Mouse (Mus musculus) testis, adult 2 months (tissue): ENCODE results near the gene 4930562C15Rik.

Experiments
- CTCF ChIP-seq: fragments of 200-500 bp; IDR thresholded peaks from 2 replicates; pipeline ENCODE4 v1.5.1; 2012; ENCODE audit warnings: low read depth, mild to moderate bottlenecking, inconsistent platforms, low read length, moderate library complexity; ENCODE audit not compliant: control insufficient read depth, insufficient read depth, insufficient replicate concordance
- POLR2A ChIP-seq: fragments of 200-500 bp; IDR thresholded peaks from 2 replicates; pipeline ENCODE4 v1.6.1; 2012; ENCODE audit warnings: low read depth, mild to moderate bottlenecking, inconsistent platforms, low read length, moderate library complexity; ENCODE audit not compliant: control insufficient read depth

DNA sequence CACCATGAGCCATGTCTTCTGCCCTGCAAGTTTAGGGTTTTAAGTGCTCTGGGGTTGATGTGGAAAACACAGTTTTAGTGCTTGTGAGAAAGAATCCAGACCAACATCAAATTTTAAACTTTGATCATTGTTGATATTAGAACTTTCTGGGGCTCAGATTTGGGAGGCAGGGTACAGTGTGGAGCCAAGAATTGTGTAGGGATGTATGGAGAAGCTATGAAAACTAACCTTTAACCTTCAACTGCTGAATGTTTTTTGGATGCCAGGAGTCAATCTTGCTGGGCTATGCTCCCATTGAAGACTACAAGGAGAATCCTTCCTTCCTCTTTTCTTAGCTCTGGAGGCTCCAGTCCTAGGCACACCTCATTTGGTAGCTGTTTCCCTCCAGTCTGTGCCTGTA is 71.3 kb downstream of the 4930562C15Rik start:
- TF ChIP-seq POLR2A = no peak
- TF ChIP-seq CTCF = no peak
